Mouse (Mus musculus): Measurements from ENCODE around the gene Plekhg6.

DNA sequence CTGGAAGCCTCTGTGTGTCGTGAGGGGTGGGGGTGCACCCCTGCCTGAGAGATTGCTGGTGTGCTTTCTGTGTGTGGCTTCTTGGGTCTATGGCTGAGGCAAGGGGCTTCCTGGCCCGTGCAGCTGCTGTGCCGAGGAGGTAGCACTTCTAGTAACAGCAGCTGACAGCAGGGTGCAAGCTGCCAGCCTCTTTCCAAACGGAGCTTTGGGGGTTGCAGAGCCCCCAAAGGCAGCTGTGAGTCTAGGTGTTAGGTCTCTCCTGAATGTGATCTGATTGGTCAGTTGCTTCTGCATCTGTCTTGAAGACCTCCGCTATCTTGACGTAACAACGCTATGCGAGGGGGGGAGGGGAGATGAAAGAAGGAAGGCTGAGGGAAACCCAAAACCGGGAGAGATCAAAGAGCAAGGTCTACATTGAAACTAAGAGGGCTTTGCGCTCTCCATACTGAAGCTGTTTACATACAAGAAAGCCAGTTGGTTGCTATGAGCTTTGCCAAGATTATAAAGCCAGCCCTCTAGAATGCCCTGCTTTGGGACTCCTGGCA, 25.3 kb downstream of the Plekhg6 start:
- TF ChIP-seq CTCF (IDR thresholded peaks at IDR 0.05) (no peak), EP300 (IDR thresholded peaks at IDR 0.05) (no peak)

All from lung, postnatal 0 days (tissue).